Mouse (Mus musculus) adrenal gland, postnatal 14 days (tissue): ENCODE results near the gene Olfr1110. TPM values are rescaled to one million over a fixed set of nuclear protein-coding genes. Genes with fewer than 3 reads are reported as not detected.
"Not testable (repeated sequence)": the region's sequence is repeated elsewhere in the genome, so short reads cannot be mapped to it uniquely, and the experiment has no call there.

Experiments
- DNase-seq: peaks from one replicate; pipeline ENCODE4 v3.0.0; 2021; ENCODE audit warnings: mixed read lengths
- long read RNA-seq, 2 experiments: library from polyadenylated mRNA; stranded (forward); transcript quantifications; one replicate each; pipeline ENCODE4 v2.0.0; 2021
- total RNA-seq: library from RNA; stranded (reverse); gene quantifications from 2 replicates; pipeline ENCODE4 v1.2.3, GENCODE M21; 2021

Olfr1110 gene
- not detected in 2 replicates for total RNA-seq
- long read RNA-seq, experiment 1 = 0 reads
- long read RNA-seq, experiment 2 = 0 reads

DNA sequence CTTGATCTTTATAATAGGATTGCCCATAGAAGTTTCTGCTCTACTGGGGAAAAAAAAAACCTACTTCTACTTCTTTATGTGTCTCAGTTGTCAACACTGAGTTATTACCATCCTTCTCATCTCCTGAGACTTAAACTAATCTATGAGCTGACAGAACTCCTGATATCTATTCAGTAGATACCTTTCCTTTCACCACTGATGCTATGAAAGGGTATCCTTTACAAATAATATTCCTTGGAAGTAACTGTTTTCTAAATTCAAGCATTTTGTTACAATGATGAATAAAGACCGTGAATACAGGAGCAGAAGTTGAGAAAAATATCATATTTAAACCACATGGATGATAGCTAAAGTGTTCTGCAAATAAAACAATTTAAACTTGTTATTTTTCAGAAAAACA, at the start of gene Olfr1110:
Gene Olfr1110, minus strand, starts transcription at position 101 of the 400 bp plus-strand sequence.
- DNase-seq = no peak

DNA sequence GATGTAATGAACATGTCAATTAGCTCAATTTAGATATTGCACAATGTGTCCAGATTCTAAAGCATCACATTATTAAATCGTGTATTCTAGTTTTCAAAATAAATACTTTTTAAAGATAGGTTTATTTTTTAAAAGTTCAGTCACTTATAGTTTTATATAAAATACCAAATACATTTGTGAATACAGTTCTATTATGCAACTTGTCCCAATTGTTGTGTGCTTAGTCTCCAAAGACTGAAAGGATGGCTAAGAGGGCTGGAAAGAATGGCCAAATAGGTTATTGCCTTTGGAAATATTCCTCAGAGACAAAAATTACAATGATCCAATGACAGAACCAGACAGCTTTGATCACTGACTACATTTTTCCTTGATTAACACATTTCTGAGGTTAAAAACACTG, 47.4 kb upstream of the Olfr1110 start, which contains the start of gene Olfr1112:
Gene Olfr1112, plus strand, starts transcription at position 301 of the 400 bp plus-strand sequence.
- DNase-seq = no peak

DNA sequence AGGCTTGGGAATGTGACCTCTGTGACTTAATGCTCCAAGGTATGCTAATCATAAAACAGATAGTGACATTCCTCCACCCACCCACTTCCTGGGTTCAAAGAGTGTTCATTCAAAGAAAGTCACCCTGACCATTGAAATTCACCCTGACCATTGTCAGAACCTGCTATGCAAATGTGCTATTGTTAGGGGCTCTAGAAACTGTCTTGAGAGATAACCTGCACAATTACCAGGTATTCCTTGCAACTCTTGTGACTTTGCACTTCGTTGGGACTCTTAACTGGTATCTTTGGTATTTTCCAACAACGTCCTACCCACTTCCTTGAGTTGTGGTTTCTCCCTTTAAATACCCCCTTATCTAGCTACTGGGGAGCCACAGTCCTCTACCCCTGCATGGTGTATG, 27.6 kb upstream of the Olfr1110 start:
- not testable (repeated sequence) for DNase-seq

GRCm38 (mm10) chr2:87152524-87152923, 12.4 kb upstream of the Olfr1110 start, which contains the start of gene Olfr1111:
Gene Olfr1111 (minus strand): TSS chr2:87152624.
- no peak for DNase-seq

DNA sequence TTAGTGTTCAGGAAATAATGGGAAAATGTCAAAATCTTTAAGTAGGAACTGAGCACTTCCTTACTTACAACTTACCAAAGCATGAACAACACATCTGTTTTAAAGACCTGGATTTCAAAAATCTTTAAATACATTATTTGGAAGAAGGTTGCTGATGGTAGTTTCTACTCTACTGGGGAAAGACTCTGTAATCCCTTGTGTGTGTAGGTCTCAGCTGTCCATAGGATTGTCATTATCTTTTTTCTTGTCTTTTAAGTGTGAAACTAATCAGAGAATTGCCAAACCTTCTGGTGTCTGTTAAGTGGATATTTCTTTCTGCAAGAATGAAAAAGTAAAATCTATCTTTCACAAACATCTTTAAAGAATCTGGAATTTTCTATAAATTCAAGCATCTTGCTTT, 25.6 kb downstream of the Olfr1110 start, which contains the start of gene Olfr259:
Gene Olfr259, minus strand, starts transcription at position 101 of the 400 bp plus-strand sequence.
- no peak for DNase-seq

DNA sequence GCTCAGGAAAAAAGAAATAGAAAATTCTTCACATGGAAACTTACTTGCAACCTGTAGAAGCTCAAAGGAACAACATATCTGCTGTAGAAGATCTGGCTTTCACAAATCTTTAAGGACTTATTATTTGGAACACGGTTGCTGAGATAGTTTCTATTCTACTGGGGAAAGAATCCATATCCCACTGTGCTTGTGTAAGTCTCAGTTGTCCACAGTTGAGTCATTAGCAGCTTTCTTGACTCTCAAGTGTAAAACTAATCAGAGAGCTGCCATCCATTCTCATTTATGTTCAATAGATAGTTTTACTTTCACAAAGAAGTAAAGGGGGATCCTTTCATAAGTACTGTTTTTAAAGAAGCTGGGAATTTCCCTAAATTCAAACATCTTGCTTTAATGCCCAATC, 44.2 kb downstream of the Olfr1110 start, which contains the start of gene Olfr1109:
Gene Olfr1109, minus strand, starts transcription at position 101 of the 400 bp plus-strand sequence.
- DNase-seq = no peak

Other genes starting within 250 kb of the Olfr1110 start
- gene Olfr1097, start 248.1 kb downstream of the Olfr1110 start, total RNA-seq = not detected in 2 replicates
- not detected in 2 replicates for gene Olfr1098, start 215.8 kb downstream of the Olfr1110 start, total RNA-seq
- not detected in 2 replicates for gene Olfr1099, start 179.6 kb downstream of the Olfr1110 start, total RNA-seq
- gene Olfr1100, start 160.3 kb downstream of the Olfr1110 start, total RNA-seq = not detected in 2 replicates
- not detected in 2 replicates for gene Olfr1101, start 149.1 kb downstream of the Olfr1110 start, total RNA-seq
- not detected in 2 replicates for gene Olfr1102, start 141.9 kb downstream of the Olfr1110 start, total RNA-seq
- not detected in 2 replicates for gene Olfr1104, start 113.2 kb downstream of the Olfr1110 start, total RNA-seq
- not detected in 2 replicates for gene Olfr1105, start 103.8 kb downstream of the Olfr1110 start, total RNA-seq
- not detected in 2 replicates for gene Olfr1106, start 88.0 kb downstream of the Olfr1110 start, total RNA-seq
- gene Olfr1107, start 64.5 kb downstream of the Olfr1110 start, total RNA-seq = not detected in 2 replicates
- not detected in 2 replicates for gene Olfr1109, start 44.3 kb downstream of the Olfr1110 start, total RNA-seq
- not detected in 2 replicates for gene Olfr259, start 25.7 kb downstream of the Olfr1110 start, total RNA-seq
- not detected in 2 replicates for gene Olfr1111, start 12.3 kb upstream of the Olfr1110 start, total RNA-seq
- gene Olfr1112, start 47.5 kb upstream of the Olfr1110 start, total RNA-seq = not detected in 2 replicates
- gene Olfr1113, start 68.7 kb upstream of the Olfr1110 start, total RNA-seq = not detected in 2 replicates
- gene Olfr1115, start 107.7 kb upstream of the Olfr1110 start, total RNA-seq = not detected in 2 replicates
- not detected in 2 replicates for gene Olfr1116, start 127.2 kb upstream of the Olfr1110 start, total RNA-seq
- gene Olfr1118, start 167.3 kb upstream of the Olfr1110 start, total RNA-seq = not detected in 2 replicates
- gene Olfr1120, start 214.5 kb upstream of the Olfr1110 start, total RNA-seq = not detected in 2 replicates
- gene Olfr1121, start 229.6 kb upstream of the Olfr1110 start, total RNA-seq = not detected in 2 replicates
- gene Olfr1122, start 245.5 kb upstream of the Olfr1110 start, total RNA-seq = not detected in 2 replicates